Mouse (Mus musculus) layer of hippocampus, postnatal 36 days (tissue): ENCODE measurements around the gene Mtrr. TPM values are rescaled to one million over a fixed set of nuclear protein-coding genes. Genes with fewer than 3 reads are reported as not detected.

Source experiments
- DNase-seq, 2 experiments: peaks; one replicate each; pipeline ENCODE4 v3.0.0; 2022
- total RNA-seq, 2 experiments: library from RNA; stranded (reverse); gene quantifications; 2 replicates each; pipeline ENCODE4 v1.2.3; 2021

Gene Mtrr
- 10 to 100 TPM; 28.0 to 29.9 TPM for total RNA-seq

DNA sequence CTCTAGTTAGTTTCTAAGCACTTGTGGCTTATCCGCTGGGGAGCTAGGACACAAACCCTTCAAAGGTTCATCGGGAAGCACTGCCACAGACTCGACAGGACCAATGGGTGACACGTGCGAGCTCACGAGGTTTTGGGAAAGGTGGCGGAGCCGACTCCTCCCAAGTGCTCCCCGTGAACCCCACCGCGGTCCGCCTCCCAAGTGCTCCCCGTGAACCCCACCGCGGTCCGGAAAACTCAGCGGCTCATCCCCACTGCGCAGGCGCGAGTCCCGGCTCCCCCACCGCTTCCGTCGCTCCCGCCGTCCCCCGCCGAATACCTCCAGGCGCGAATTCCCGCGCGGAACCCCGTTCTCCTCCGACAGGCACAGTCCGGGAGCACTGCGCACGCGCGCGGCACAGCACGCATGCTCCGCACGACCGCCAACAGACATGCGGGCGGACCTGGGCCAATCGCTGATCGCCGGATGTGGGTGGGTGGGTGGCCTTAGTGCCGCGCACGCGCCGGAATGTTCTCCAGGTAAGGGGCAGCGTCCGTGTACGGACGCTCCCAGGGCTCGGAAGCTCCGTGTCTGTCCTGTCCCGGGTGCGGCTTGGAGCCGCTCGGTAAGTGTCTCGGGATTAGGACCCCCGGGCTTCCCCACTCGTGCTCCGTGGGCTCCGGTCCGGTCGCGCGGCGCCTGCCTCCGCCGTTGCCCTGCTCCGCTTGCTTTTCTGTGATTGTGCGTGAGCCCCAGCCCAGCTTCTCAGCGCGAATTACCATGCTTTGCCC lies at the start of gene Mtrr, which contains the start of gene Fastkd3:
Mtrr (minus strand) TSS at position 403 of the 770 bp plus-strand sequence.
Fastkd3 (plus strand) TSS at position 488 of the 770 bp plus-strand sequence.
- peak; percentile 98 for DNase-seq

DNA sequence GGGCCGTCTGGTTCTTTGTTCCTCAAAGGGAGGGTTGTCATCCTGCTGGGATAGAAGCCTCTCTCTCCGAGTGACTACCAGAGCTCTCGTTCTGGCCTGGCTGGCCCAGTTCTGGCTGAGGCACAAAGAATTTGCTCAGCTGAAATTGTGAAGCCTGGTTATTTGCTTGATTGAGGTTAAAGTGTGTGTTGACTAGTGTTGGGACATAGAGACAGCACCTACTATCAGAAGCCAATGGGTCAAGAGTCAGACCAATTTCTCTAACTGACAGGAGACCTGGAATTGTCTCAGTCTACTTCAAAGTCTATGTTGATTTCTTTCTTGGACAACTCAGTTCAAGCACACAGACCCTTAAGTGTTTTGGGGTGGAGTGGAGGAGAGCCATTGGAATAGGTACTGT lies 45.1 kb upstream of the Mtrr start:
- no peak for DNase-seq

DNA sequence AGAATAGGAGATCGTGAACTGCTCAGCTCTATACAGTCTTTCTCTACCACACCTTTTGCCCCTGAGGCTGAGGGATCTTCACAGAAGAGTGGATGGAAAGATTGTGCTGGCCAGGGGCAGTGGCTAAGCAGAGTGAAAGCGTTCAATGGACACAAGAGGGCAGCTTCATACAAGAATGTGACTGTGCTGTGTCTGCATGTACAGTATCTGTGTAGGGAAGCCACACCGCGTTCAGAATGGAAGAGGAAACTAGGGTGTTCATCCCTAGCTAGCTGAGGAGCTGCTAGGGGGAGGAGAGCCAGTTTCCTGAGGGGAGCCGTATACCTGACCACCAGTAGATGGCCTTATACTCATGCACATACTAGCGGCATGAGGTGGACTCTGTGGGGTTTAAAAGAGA lies 40.8 kb upstream of the Mtrr start:
- DNase-seq, result no peak

DNA sequence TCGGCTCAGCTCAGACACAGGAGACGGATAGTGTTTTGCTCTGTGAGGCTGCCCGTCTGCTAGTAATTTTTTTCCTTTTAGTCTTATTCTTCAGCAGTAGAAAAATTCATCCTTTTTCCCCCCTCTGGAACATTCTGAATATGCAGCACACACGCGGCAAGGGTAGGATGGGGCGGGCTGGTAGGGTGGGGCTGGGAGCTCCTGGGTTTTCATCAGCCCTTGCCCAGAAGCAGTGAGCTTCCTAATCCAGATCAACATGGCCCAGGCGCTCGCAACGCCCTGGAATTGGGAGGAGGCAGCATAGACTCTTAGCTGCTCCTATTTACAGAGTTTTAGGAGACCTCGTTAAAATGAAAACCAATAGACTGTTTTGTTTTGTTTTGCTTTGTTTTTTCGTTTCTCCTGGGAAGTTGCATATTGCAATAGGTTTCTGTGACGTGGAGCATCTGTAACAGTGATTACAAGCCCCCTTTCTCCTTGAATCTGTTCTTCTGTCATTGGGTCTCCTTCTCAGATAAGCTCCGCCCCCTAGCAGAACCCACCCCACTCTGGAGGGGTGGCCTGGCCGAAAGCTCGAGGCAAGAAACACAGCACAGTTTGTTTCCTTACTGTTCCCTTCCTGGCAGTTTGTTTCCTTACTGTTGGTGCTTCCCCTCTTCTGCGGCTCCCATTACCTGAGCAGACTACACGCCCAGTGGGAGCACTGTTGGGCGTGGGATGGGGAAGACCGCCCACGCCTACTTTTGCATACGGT lies 25.9 kb upstream of the Mtrr start:
- no peak for DNase-seq

DNA sequence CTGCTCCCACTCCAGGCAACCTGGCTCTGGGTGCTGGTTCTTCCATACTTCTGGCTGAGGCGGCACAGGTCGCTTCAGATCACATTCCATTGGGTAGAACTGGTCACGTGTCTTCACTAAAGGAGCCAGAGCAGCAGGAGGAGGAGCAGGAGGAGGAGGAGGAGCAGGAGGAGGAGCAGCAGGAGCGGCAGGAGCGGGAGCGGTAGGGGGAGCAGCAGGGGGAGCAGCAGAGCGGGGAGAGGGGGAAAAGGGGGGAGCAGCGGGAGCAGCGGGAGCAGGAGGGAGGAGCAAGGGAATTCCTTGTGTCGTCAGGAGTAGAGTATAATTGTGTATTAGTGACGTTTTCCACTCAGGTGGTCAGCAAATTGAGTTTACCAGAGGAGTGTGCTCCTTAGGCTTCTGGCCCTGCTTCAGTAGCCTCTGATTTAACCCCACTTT lies 23.8 kb upstream of the Mtrr start:
- no peak for DNase-seq

DNA sequence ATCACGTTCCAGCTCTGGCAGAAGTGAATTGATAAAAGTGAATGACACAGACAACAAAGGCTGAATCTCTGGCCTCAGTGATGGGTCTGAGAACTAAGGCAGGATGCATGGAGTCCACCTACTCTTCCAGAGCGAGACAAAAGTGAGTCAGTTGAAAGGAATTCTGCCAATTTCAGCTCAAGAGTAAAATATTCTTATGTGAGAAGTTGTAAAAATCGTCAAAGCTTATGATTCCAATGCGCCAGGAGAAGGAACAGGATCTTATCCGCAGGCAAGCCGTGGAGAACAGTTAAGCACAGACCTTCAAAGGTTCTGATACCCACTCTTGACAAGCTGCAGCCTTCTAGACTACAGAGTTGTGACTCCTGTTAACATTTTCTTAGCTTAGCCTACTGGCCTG lies 21.1 kb upstream of the Mtrr start:
- DNase-seq, result no peak

DNA sequence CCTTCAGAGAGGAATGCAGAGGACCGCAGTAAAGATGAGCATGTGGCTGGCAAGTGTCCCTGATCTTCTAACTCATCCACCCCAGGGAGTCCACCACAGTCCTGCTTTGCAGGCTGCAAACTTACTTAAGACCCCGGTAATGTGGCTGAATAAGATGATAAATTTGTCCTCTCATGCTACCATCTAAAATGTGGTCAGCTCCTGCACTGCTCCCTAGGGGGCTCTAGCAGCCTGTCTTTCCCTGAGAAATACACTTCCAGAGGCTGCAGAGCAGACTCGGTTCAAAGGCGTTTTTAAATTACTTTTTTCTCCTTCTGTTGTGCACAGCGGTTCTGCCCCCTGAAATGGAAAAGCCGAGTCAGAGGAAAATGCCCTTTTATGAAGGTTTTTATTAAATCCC lies 19.2 kb upstream of the Mtrr start:
- DNase-seq, result no peak

DNA sequence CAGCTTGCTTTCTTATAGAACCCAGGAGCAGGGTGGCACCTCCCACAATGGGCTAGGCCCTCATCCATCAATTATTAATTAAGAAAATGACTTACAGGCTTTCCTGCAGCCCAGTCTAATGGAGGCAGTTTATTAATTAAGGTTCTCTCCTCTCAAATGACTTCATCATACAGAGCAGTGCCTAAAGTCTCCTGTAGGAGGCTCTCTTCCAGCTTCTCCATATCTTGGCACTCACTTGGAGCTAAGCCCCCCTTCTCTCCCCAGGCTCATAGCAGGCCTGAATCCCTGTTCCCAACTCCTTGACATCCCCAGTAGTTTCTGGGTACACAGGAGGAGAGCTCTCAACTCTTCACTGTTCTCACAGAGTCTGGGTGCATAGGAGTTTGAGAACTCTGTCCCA lies 17.0 kb upstream of the Mtrr start:
- DNase-seq, result no peak

DNA sequence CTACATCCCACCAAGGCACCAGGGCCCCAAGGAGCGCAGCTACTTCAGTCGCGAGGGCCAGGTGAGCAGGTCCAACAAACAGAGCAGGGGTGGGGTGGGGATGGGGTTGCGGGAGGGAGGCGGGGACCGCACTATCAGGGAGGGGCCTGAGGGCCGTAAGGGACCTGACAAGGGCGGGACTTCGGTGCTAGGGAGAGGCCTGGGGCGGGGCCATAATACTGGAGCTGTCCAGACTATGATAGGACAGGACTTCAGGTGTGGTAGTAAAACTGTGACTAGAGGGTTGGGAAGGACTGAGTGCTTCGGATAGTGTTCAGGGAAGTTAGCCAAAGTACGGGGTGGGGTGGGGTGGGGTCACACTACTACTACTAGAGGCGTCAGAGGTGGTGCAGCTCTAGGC lies 15.7 kb upstream of the Mtrr start:
- DNase-seq, result no peak

DNA sequence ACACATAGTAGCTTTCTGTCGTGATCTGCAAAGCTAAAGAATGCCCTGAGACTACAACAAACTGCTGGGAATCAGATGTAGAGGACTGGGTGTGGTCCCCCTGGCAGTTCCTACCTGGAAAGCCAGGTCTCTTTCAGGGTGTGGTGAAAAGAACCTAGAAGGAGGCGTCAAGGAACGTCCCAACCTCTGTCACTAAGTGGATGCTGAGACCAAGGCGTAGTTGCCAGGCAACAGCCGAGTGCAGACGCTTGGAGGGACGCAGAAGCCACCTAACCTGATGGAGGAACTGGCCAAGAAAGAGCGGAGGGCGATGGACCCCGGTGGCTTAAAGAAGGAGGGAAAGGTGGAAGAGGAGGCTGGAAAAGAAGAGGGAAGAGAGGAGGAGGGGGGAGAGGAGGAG lies 15.2 kb upstream of the Mtrr start, which contains the start of gene 1700001L19Rik:
1700001L19Rik (plus strand) TSS at position 223 of the 400 bp plus-strand sequence.
- no peak for DNase-seq

DNA sequence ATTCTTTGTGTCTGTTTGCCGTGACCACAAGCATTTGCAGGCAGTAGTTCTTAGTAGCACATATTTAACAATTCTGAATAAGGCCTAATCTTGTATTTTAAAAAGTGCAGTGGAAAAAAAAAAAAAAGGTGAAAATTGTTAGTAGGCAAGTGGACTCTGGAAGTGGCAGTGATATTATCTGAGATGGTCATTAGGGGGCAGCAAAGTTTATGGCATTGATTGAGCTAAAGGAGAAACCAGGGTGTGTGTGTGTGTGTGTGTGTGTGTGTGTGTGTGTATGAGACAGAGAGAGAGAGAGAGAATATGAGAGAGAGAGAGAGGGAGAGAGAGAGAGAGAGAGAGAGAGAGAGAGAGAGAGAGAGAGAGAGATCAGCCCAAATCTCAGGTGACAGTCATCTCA lies 11.8 kb upstream of the Mtrr start:
- no peak for DNase-seq

DNA sequence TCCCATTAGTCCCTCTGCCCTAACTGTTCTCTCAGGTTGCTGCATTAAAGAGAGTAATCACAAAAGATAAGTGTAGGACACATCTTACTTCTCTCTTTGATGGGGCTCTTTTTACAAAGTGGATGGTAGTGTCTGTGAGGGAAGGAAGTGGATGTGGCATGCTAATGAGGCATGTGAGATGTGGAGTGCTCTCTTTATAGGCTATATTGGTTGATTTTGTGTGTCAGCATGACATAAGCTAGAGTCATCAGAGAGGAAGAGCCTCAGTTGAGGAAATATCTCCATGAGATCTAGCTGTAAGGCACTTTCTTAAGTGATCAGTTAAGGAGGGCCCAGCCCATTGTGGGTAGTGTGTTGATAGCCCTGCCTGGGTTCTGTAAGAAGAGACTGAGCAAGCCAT lies 6.4 kb upstream of the Mtrr start:
- no peak for DNase-seq

DNA sequence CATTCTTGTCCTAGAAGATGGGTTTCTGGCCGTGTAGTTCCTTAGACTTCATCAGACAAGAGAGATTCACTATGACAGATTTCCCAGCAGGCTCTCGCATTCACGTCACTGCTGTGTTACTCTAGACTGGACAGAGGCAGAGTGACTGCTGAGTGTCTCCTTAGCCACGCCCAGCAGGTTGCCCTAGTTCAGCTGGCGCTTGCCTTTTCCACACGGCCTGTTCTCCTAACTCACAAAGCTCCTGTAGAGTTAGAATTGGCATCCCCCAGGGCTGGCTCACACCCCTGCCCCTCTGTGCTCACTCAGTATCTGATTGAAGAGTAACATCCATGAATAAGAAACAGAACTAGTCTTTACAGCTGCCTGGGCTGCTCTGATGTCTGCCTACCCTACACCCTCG lies 3.5 kb upstream of the Mtrr start:
- DNase-seq, result no peak

DNA sequence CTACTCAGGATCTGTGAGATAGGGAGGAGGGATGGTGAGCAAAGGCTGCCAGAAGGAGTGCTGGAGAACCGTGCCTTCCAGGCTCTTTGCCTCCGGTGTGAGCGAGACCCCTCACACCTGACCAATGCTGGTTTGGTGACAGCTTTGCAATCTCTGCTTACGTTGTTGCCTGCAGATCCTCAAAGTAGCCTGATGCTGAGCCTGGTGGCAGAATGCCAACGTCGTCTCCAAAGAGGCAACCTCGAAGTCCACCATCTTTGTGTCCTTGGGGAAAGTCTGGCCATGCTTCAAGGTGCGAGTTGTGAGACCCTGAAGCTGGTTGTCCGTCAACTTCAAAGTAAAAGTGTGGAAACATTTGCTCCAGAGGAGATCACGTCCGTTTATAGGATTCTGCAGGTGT lies 2.0 kb upstream of the Mtrr start:
- DNase-seq, result no peak

DNA sequence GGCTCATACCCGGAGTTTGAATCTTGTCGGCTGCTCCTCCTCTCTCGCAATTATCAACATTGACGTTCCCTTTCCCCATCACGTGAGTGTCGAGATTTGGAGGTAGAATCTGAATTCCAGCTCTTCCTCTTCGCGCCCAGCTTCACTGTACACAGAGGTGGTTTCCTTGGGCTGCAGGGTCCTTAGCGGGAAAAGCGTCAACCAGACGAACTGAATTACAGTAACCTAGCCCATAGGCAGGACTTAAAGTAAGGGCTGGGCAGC lies 500 bp upstream of the Mtrr start:
- DNase-seq, result no peak

DNA sequence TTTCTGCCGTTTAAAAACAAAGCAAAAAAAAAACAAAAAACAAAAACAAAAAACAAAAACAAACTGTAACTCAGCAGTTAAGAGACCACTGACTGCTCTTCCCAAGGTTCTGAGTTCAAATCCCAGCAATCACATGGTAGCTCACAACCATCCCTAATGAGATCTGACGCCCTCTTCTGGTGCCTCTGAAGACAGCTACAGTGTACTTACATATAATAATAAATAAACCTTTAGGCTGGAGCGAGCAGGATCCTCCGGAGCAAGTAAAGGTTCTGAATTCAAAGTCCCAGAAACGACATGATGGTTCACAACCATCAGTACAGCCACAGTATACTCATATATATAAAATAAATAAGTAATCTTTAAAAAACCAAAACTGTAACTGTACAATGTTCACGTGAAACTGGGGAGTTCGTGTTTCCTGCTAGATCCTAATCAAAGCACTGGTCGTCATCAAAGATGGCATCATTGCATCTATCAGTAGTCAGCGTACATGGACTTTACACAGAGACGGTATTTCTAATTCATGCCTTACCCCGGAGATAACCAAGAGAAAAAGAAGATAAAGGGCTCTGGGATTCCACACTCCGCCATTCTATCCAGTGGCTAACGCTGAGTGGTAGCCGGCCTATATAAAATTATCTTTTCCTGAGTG lies 736 bp downstream of the Mtrr start:
- DNase-seq, result no peak

DNA sequence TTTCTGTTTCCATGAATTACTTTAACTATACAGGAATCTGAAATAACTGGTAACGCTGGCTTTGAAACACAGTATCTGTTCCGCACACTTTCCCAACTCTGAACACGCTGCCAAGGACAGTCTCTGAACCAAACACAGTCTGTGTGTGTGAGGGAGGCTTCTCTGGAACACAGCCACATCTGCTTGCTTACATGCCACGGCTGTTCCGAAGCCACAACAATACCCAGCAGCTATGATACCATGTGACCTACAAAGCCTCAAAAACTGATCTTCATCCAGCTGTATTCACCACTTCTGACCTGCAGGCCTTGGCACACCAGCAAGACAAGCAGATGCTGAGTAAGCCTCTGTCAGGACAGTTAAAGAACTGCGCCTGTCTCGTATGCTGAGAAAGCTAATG lies 4.0 kb downstream of the Mtrr start:
- DNase-seq, result peak; percentile 76

DNA sequence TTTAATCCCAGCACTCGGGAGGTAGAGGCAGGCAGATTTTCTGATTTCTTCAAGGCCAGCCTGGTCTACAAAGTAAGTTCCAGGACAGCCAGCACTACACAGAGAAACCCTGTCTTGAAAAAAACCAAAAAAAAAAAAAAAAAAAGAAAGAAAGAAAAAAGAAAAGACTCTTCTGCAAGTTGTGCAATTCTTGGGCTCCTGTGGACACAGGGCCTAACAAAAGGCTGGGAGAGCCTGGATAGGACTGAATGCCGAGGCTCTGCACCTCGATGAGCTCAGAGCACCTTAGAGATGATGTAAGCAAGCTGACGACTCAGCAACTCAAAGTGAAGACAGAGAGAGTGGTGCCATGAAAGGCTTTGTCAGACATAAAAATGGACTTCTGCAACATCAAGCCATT lies 7.6 kb downstream of the Mtrr start:
- no peak for DNase-seq

DNA sequence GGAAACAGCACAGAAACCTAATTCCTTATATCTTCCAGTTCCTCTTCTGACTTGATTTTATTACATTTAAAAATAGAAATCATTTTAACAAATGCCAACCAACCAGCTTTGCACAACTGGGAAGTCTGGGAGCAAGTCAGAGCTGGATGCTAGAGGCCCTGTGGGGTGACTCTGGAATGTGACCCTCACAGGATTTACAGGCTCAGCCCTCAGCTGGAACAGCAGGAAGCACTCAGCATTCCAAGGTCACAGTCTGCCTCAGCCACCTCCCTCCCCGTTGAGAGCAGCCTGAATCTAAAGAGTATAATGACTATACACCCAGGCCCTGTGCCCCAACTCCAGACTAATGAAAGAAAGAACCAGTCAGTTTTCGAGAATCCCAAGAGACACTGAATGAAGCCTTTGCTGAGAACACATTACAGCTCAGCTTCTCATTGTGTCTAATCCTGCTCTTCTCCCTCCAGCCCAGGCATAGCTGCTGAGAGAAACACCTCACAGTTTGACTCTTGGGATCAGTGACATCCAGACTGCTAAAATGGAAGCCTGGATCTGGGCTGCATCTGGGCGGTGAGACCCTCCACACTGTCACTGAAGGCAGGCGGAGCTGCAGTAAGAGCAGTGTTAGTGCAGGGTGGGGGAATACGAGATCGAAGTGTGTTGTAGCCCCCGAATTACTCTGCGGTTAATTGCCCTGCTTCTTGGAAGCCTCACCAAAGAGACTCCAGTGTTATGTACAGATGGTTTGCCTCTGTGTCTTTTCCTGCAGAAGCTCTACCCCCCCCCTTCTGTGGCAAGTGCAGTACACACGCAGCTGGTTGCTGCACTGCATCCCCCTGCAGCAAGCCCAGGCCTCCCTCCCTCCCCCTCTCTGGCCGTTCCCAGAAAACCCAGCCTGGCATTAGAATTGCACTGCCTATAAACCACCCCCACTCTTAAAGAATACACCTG lies 8.7 kb downstream of the Mtrr start:
- DNase-seq, result no peak

DNA sequence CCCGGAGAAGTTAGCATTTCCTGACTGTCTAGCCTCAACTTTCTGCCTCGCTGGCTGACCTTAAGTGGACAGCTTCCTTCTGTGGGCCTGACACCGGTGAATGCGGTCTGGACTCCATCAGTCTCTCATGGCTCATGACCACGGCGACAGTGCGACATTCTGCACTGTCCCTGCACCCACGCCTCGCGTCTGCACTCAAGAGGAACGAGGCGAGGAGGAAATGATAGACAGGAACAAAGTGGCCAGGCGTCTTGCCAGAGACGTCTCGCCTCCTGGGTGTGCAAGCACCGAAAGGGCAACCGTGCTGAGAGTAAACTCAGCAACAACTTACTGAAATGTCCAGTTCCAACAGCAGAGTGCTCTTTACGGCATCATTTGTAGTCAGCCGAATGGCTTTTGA lies 9.7 kb downstream of the Mtrr start:
- no peak for DNase-seq

DNA sequence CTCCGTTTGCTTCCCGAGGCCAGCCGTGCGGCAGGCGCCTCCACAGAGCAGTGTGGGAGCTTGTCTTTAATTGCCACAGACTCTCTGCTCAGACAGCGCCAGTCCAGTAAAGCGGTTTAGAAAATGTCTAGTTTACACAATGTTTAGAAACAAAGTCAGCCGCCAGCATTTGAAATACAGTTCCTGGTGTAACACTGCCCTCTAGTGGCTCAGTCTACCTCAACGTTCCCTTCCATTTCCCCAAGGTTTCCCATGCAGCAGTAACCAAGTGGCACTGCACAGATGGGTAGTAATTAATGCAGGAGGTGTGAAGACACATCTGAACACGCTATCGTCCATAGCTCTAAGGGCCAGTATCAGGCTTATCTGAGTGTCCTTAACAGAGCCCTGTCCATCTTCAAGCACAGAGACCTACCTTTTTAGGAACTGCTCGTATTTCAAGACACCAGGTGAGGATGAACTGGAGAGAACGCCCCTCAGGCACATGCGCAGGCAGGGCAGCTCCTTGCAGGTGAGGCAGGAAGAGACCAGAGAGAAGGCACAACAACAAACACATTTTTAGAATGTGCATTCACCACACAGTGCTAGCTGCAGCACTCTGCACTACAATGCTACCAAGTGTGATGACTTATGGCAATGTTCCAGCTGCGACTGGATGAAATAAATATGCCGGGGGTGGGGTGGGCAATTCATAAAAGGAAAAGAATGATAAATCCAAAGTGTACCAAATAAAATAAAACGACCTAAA lies 12.2 kb downstream of the Mtrr start:
- peak; percentile 63 to 68 for DNase-seq

DNA sequence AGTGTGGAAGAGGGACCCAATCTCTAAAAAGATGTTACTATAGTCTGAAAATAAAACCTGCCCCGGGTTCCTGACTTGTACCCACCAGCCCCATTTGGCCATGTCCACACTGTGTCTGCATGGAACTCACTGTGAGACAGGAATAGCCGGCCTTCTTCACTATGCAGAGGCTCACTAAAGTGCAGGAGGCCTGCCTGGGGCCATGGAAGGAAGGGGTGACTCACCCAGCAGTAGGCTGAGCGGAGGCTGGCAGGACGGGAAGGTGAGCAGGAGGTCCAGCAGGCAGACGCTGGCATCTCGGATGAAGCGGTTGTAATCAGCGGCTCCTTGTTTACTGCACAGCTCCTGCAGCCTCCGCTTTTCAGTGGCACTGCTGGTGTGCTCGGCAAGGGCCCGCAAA lies 13.4 kb downstream of the Mtrr start:
- DNase-seq, result no peak
